Mouse (Mus musculus) 416B (cell line): ENCODE measurements at regions not wholly inside any gene's neighbourhood (a gene's known extent, or its start where the extent isn't known, plus 50 kb on each side); places are given as distances from the start of the nearest gene placed in this dataset.

ENCODE experiments used
- DNase-seq: peaks from one replicate; pipeline ENCODE4 v3.0.0; 2011; ENCODE audit warnings: low read depth

DNA sequence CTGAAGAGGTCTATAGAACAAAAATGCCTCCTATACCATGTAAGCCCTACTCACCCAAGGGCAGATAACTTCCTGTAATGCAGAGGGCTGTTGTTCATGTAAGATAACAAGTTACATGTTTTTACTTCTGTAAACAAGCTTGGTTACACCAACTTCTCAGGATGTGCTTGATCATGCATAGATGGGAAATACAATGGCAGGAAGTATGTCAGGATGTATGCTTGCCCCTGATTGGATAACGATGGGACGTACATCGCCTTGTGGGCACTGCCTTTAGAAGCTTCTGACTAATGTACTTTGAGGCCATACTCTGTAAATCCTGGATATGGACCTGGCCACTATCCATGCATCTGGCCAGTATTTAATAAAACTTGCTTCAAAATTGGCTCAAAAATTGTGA is 69.2 kb upstream of the Pde3b start:
- DNase-seq, result no peak

DNA sequence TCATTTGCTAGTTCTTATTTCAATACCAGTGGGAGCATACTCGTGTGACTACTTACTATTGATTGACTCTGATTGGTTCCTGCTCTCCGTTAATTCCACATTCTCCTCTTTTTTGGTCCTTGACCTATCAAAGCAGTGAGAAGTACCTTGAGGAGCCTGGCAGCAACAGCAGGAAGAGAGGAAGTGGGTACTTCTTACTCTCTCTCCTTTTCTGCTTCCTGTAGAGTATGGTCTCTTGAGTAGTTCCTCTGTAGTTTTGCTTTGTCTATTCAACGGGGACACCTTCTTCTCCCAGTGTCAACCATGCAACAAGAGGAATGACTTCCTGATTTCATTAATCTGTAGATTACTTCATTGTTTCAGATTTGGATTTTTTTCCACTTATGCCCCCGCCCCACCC is 68.1 kb upstream of the Pde3b start:
- DNase-seq, result no peak

DNA sequence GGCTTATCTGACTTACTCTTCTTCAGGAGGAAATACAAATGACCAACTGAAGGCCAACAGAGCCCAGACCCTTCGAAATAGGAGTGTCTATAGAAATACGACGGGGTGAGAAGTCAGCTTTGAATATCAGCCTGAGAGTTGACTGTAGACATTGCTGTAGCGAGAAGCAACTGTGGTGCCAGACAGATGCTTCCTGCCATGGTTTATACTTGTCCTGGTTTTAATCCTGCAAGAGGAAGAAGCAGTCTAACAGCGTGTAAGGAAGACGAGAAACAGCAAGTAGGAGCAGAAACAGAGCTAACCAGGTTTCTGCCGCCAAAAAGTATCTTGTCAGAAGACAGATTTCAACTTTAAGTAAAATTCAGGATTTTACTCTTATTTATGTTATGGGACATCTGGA is 64.1 kb upstream of the Pde3b start:
- DNase-seq, result no peak

- peak; percentile 75 for DNase-seq
Observed at GRCm38 (mm10) chr7:114356381-114356780, 58.7 kb upstream of the Pde3b start.

DNA sequence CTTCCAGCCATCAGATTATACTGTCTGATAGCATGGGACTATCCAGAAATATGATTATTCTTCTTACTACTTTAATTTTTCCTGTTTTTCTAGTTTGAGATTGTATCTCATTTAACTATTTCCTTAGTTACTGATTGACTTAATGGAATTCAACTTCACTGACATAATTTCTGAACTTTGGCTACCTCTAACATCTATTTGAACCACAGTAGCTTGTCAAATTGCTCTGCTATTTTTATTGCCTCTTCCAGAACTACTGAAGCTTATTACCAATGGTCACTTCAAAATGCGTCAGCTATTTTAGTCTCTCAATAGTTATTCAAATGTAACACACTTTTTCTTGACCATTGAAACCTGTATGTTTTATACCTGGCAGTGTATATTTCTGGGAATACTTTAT is 52.9 kb upstream of the Pde3b start:
- no peak for DNase-seq

DNA sequence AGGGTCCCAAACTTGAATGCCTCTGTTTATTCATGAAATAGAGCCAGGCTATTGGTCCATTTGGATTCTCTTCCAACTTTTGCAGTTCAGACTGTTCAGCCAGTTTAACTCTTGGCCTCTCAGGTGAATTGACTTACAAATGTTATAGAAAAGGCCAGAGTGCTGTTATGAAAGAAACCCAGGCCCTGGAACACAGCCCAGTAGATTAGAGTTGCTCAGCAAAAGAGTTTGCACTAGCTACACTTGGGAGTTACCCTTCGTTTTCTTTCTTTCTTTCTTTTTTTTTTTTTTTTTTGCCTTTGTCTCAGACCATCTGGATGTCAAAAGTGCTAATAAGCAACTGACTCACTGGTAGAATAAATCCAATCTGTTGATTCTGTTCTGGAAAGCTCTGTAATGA is 51.0 kb upstream of the Pde3b start:
- no peak for DNase-seq
